Mouse (Mus musculus): Measurements from ENCODE around the gene Gucy2e. TPM values are rescaled to one million over a fixed set of nuclear protein-coding genes. Genes with fewer than 3 reads are reported as not detected.
A peak's percentile ranks its signal among the peaks of the same experiment; 100 is the strongest.

Gucy2e gene
- total and polyA plus RNA-seq, 3 experiments: 0.06 to 1.8 (median 1.6) TPM

GRCm38 (mm10) chr11:69268100-69268499 is 31.3 kb upstream of the Gucy2e start:
- H3K4me1 ChIP-seq (ENCODE audit: control insufficient read depth, insufficient read depth, low read length): peaks cover 1% of the 10 kb centered on the region
- no peak overlapping the region for H3K9ac ChIP-seq (ENCODE audit: low read depth, low read length)
- WGBS: 82% methylated on average over 13 of the region's 13 CpGs
- DNase-seq: no peak
- H3K27ac ChIP-seq: no peak overlapping the region
- intact Hi-C loops (cut with DNase I): loop anchor here (2.0 to 5.0 kb wide), 2 partner anchors 164 to 247 kb away; no protein-coding TSS in a partner anchor
- no peaks in the 10 kb centered on the region for H3K27me3 ChIP-seq (ENCODE audit: control insufficient read depth, insufficient read depth, low read length)
- no peak for TF ChIP-seq POLR2A (IDR thresholded peaks at IDR 0.05; ENCODE audit: insufficient read depth, low read depth, low read length)
- no peak for TF ChIP-seq EP300 (IDR thresholded peaks at IDR 0.05; ENCODE audit: insufficient read depth, low read depth, low read length)
- TF ChIP-seq CTCF (IDR thresholded peaks at IDR 0.05): no peak
- no peaks in the 10 kb centered on the region for H3K36me3 ChIP-seq (ENCODE audit: control insufficient read depth, insufficient read depth, low read length)
- no peak overlapping the region for H3K4me3 ChIP-seq
- no peaks in the 10 kb centered on the region for H3K79me2 ChIP-seq (replicated peaks; ENCODE audit: control insufficient read depth, insufficient read depth, low read length)

- no peak overlapping the region for H3K27ac ChIP-seq
- TF ChIP-seq CTCF (IDR thresholded peaks at IDR 0.05) (peak; percentile 66), POLR2A (IDR thresholded peaks at IDR 0.05; ENCODE audit: insufficient read depth, low read depth, low read length) (no peak), EP300 (IDR thresholded peaks at IDR 0.05; ENCODE audit: insufficient read depth, low read depth, low read length) (no peak)
- peak in 1 of 2 experiments; percentile 11 for DNase-seq
- no peaks in the 10 kb centered on the region for H3K36me3 ChIP-seq (ENCODE audit: control insufficient read depth, insufficient read depth, low read length)
- H3K79me2 ChIP-seq (replicated peaks; ENCODE audit: control insufficient read depth, insufficient read depth, low read length): no peaks in the 10 kb centered on the region
- no peaks in the 10 kb centered on the region for H3K27me3 ChIP-seq (ENCODE audit: control insufficient read depth, insufficient read depth, low read length)
- no peak overlapping the region for H3K9ac ChIP-seq (ENCODE audit: low read depth, low read length)
- 27% methylated on average over 7 of the region's 7 CpGs for WGBS
- no peak overlapping the region for H3K4me3 ChIP-seq
- intact Hi-C loops (cut with DNase I): loop anchor here (5.0 kb wide), 1 partner anchor 165 kb away; no protein-coding TSS in a partner anchor
- H3K4me1 ChIP-seq (ENCODE audit: control insufficient read depth, insufficient read depth, low read length): peaks cover 1% of the 10 kb centered on the region
These were observed 30.5 kb upstream of the Gucy2e start for GRCm38 (mm10) chr11:69267341-69267740.

- Histone ChIP-seq H3K9ac (ENCODE audit: low read depth, low read length) (0 out of 2 replicates have a peak overlapping the region, but pooled peaks have one; percentile 41), H3K4me1 (ENCODE audit: control insufficient read depth, insufficient read depth, low read length) (no peaks in the 10 kb centered on the region; the same call in none of the 2 replicates), H3K79me2 (replicated peaks; ENCODE audit: control insufficient read depth, insufficient read depth, low read length) (no peaks in the 10 kb centered on the region), H3K27ac (peak overlapping the region; percentile 77), H3K36me3 (ENCODE audit: control insufficient read depth, insufficient read depth, low read length) (no peaks in the 10 kb centered on the region), H3K4me3 (peak overlapping the region; percentile 32; the same call in 1 of the 2 replicates), H3K27me3 (ENCODE audit: control insufficient read depth, insufficient read depth, low read length) (no peaks in the 10 kb centered on the region)
- TF ChIP-seq POLR2A (IDR thresholded peaks at IDR 0.05; ENCODE audit: insufficient read depth, low read depth, low read length): peak; percentile 21; the same call in 1 of the 2 replicates
- TF ChIP-seq CTCF (IDR thresholded peaks at IDR 0.05): peak; percentile 41
- TF ChIP-seq EP300 (IDR thresholded peaks at IDR 0.05; ENCODE audit: insufficient read depth, low read depth, low read length): 0 out of 2 replicates have a peak, but pooled peaks have one; percentile 33
- peak; percentile 39 to 53 for DNase-seq
- intact Hi-C loops (cut with DNase I): loop anchor here (5.0 kb wide), 1 partner anchor 166 kb away; no protein-coding TSS in a partner anchor
- 3% methylated on average over 10 of the region's 10 CpGs for WGBS
These were observed 29.4 kb upstream of the Gucy2e start for GRCm38 (mm10) chr11:69266253-69266652.

- no peaks in the 10 kb centered on the region for H3K27me3 ChIP-seq (ENCODE audit: control insufficient read depth, insufficient read depth, low read length)
- H3K79me2 ChIP-seq (replicated peaks; ENCODE audit: control insufficient read depth, insufficient read depth, low read length): no peaks in the 10 kb centered on the region
- no peak overlapping the region for H3K9ac ChIP-seq (ENCODE audit: low read depth, low read length)
- WGBS: 73% methylated on average over 9 of the region's 9 CpGs
- no peaks in the 10 kb centered on the region for H3K36me3 ChIP-seq (ENCODE audit: control insufficient read depth, insufficient read depth, low read length)
- no peaks in the 10 kb centered on the region; the same call in none of the 2 replicates for H3K4me1 ChIP-seq (ENCODE audit: control insufficient read depth, insufficient read depth, low read length)
- no peak overlapping the region for H3K27ac ChIP-seq
- no peak for DNase-seq
- no peak for TF ChIP-seq EP300 (IDR thresholded peaks at IDR 0.05; ENCODE audit: insufficient read depth, low read depth, low read length)
- no peak for TF ChIP-seq POLR2A (IDR thresholded peaks at IDR 0.05; ENCODE audit: insufficient read depth, low read depth, low read length)
- TF ChIP-seq CTCF (IDR thresholded peaks at IDR 0.05): no peak
- H3K4me3 ChIP-seq: no peak overlapping the region
- intact Hi-C loops (cut with DNase I): loop anchor here (5.0 kb wide), 1 partner anchor 167 kb away; no protein-coding TSS in a partner anchor
These were observed 28.6 kb upstream of the Gucy2e start for GRCm38 (mm10) chr11:69265410-69265809.

- 76% methylated on average over 2 of the region's 2 CpGs for WGBS
- Histone ChIP-seq H3K4me1 (ENCODE audit: control insufficient read depth, insufficient read depth, low read length) (no peaks in the 10 kb centered on the region; the same call in 1 of the 2 replicates), H3K36me3 (ENCODE audit: control insufficient read depth, insufficient read depth, low read length) (no peaks in the 10 kb centered on the region), H3K4me3 (no peak overlapping the region), H3K27me3 (ENCODE audit: control insufficient read depth, insufficient read depth, low read length) (no peaks in the 10 kb centered on the region), H3K9ac (ENCODE audit: low read depth, low read length) (no peak overlapping the region), H3K79me2 (replicated peaks; ENCODE audit: control insufficient read depth, insufficient read depth, low read length) (no peaks in the 10 kb centered on the region), H3K27ac (no peak overlapping the region)
- DNase-seq: no peak
- TF ChIP-seq EP300 (IDR thresholded peaks at IDR 0.05; ENCODE audit: insufficient read depth, low read depth, low read length): no peak
- intact Hi-C loops (cut with DNase I): no loop called here
These were observed 27.4 kb upstream of the Gucy2e start for GRCm38 (mm10) chr11:69264276-69264675.

- no peak for DNase-seq
- no peak for TF ChIP-seq POLR2A (IDR thresholded peaks at IDR 0.05; ENCODE audit: insufficient read depth, low read depth, low read length)
- TF ChIP-seq EP300 (IDR thresholded peaks at IDR 0.05; ENCODE audit: insufficient read depth, low read depth, low read length): no peak
- no peak for TF ChIP-seq CTCF (IDR thresholded peaks at IDR 0.05)
- no peak overlapping the region for H3K27ac ChIP-seq
These were observed 23.3 kb upstream of the Gucy2e start for GRCm38 (mm10) chr11:69260111-69260510.

More at GRCm38 (mm10) chr11:69260111-69260510, 23.3 kb upstream of the Gucy2e start:
- 82% methylated on average over 1 of the region's 1 CpGs for WGBS
- intact Hi-C loops (cut with DNase I): no loop called here
- H3K27me3 ChIP-seq (ENCODE audit: control insufficient read depth, insufficient read depth, low read length): no peaks in the 10 kb centered on the region
- H3K79me2 ChIP-seq (replicated peaks; ENCODE audit: control insufficient read depth, insufficient read depth, low read length): no peaks in the 10 kb centered on the region
- H3K9ac ChIP-seq (ENCODE audit: low read depth, low read length): no peak overlapping the region
- H3K4me1 ChIP-seq (ENCODE audit: control insufficient read depth, insufficient read depth, low read length): no peaks in the 10 kb centered on the region; the same call in 1 of the 2 replicates
- no peak overlapping the region for H3K4me3 ChIP-seq
- no peaks in the 10 kb centered on the region for H3K36me3 ChIP-seq (ENCODE audit: control insufficient read depth, insufficient read depth, low read length)
